Mouse (Mus musculus) right cerebral cortex, postnatal 36 days (tissue): ENCODE results near the gene Shoc2.

Source experiments
- DNase-seq, 2 experiments: peaks; one replicate each; pipeline ENCODE4 v3.0.0; 2022; ENCODE audit warnings: low spot score in 2 of 2, mixed read lengths in 1 of 2

Gene Shoc2

DNA sequence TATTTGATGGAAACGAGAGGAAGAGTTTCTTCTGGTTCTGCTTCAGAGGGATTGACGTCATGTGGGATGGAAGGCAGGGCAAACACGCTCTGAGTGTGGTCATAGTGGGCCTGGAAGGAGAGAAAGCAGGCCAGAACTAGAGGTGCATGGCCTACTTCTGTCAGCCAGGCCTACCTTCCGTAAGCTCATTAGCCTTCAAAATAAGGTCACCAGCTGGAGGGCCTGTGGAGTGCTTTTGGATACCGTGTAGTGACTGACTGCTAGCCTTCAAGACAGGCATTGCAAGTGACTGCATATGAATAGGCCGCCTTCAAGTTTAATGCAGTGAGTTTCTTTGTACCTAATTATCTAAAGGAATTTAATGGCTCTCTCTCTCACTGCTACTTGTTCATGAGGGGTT lies 91.0 kb downstream of the Shoc2 start:
- DNase-seq = no peak

GRCm38 (mm10) chr19:54039441-54039840 lies 95.3 kb downstream of the Shoc2 start:
- DNase-seq = no peak

DNA sequence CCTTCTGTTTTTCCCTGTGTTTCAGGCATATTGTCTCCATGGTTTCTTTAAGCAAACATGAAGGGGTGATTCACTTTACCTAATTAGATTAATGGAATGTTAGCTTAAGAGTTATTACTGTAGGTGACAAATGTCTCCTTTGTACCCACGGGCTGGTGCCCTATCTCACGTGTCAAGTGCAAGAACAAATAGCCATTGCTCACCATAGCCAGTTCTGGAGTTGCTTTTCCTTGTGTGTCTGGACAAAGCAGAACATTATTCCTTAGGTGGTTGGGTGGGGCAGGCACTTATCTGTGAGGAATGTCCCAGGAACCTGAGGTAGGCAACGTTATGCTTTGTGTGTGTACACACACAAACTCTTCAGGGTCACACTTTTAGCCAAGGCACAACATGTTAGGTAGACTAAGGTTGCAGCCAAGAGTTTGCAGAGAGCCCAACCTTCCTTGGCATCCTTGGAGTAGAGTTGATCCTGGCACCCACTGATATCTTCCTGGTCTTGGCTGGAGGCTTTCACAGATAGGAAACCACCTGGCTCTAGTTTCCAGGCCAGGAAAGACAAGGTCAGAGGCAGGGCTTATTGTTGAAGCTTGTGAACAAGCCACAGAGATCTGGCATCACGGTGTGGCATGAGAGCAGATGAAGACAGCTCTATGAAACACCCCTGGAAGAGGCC lies 96.4 kb downstream of the Shoc2 start:
- no peak for DNase-seq

DNA sequence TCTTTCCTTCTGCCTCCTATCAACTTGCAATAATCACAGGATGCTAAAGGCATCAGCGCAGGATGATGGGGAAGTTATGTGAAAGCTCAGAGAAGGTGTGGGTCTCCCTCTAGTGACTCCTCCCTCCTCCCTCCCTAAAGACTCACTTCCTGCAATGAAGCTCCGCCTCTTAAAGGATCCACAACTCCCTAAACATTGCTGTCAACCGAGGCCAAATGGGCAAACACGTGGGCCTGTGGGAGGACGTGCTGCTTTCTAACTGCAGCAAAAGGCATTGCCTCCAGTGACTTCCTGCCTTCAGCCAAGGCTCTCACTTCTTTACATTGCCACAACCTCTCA lies 96.9 kb downstream of the Shoc2 start:
- no peak for DNase-seq

- DNase-seq = no peak
These were observed 99.7 kb downstream of the Shoc2 start, which contains the start of gene Adra2a for GRCm38 (mm10) chr19:54043851-54044250. TSS of gene Adra2a (plus strand) at chr19:54044151.

DNA sequence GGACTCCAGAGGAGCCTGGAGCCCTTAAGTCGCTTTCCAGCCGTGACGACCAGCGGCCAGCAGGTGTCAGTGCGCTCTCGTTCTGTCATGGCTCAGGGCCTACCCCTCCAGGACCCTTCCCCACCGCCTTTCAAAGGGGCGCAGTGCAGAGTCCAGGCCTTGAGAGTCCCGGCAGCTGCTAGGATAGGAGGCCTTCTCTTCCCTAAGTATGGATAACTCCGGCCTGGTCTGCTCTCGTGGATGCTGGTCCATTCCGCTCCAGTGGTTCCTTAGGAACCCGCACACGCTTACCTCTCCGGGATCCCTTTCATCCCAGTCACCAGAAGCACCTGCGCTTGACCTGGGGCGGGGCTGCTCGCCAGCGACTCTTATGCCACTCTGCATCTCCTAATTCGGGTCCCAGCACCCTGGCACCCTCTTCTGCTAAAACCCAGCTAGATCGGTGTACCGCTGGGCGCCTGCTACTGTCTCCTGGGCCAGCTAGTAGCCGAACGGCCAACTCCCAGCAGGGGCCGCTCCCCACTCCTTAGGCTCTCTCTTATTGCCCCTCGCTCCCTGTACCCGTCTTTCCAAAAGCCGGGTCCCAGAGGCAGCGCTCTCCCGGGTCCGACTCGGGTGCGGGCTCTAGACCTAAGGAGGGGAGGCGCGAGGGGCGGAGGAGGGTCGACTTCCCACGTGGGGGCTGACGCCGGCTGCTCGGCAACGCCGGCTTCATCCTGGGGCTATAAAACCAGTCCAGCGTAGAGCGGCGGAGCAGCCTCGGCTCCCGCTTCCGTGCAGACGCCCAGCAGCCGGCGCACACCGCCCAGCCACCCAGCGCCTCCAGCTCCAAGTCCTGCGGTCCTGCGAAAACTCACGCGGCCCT lies 100.6 kb downstream of the Shoc2 start:
- DNase-seq = peak; percentile 66 to 72

DNA sequence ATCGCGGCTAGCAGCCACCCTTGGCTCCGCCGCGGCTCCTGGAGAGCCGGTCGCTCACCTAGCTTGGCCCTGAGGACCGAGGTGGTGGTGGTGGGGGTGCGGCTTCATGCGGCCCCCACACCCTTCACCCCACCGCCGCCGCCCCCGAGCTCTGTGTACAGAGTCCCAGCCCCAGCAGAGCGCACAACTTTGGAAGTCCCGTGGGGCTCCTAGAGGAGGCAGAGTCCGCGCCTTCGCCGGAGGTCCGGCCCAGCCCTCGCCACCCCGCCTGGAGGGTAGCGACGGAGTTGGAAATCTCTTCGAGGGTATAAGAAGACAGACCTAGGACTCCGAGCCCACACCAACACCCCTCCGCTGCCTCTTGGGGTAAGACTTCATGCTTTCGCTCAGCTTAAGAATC lies 101.3 kb downstream of the Shoc2 start:
- no peak for DNase-seq

GRCm38 (mm10) chr19:54045931-54046683 lies 102.0 kb downstream of the Shoc2 start:
- DNase-seq = no peak

- no peak for DNase-seq
These were observed 102.6 kb downstream of the Shoc2 start for GRCm38 (mm10) chr19:54046684-54047070.

DNA sequence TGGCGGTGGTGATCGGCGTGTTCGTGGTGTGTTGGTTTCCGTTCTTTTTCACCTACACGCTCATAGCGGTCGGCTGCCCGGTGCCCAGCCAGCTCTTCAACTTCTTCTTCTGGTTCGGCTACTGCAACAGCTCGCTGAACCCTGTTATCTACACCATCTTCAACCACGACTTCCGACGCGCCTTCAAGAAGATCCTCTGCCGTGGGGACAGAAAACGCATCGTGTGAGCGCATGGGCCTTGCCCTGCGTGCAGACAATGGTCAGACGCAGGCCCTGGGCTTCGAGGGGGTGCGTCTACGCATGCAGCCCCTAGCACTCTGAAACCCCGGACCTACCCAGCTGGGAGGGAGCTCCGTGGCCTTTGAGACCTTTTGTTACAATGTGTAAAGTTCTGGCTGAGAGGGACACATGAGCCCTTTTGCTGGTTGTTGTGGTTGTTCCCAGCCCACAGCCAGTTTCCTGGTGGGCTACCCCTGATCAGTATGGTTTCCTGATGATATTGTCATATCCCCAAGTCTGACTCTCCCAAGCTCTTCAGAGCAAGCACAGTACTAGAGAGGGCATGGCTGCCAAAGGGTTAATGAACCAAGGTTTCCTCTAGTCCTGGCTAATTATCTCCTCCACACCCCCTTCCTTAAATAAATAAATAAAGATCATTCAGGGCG lies 103.4 kb downstream of the Shoc2 start:
- no peak for DNase-seq

DNA sequence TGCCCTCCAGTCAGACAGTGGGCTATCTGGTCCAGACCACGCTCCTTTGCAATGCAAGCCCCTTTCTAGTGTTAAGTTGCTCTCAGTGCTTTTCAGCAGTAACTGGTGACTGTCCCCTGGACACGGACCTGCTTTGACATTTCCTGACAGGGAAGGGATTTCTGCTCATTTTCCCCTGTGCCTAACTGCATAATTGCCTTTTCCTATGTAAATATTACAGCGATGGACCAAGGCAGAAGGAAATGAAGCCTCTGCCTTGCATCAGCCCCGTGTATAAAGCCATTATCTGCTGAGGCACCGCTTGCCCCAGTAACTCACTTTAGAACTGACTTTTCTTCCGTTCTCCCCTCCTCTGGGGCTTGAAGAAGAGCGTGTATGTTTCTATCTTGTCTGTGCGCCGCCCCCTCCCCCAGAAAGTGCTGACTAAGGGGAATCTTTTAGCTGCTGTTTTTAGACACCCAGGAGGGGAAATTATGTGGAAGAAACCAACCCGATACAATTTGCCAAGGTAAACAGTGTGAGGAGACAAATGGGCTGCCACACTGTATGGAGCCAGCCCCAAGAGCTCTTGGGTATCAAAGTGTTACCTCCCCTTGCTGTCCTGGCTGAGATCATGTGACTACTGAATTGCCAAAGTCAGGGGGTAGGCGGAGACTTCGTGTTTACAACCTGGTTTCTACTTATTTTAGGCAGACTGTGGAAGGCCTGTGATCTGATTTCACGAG lies 104.2 kb downstream of the Shoc2 start:
- no peak for DNase-seq

DNA sequence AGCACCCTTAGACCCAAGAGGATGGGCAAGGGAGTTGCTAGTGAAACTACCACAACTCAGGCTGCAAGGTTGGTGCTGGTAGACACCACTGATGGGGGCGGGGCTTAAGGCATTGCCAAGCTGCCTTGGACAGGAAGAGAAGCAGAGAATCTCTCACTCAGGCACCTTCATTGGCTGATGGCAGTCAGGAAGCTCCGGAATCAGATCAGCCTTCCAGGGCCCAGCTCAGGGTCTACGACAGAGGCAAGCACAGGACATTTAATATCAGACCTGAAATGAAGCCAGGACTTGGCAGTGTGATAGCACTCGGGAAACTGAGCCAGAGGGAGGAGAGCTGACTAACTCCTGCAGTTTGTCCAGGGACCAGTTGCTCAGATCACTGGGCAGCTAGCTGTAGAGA lies 107.5 kb downstream of the Shoc2 start:
- no peak for DNase-seq

DNA sequence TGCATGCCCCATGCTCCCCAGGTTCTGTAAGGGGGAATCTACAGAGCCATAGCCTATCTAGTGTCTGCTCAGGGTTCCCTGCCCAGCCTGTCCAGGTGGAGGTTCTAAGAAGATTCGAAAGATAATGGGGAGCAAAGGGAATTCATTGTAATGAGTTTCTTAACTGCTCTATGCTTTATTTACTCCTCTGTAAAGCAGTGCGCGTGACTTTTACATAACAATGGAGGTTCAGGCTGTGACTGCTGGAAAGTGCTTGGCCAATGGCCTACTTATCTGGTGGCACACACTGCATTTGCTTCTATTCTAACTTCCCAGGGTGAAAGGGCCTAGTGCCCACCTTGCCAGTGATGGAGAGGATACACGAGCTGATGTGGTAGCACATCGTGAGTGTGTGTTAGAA lies 111.7 kb downstream of the Shoc2 start:
- no peak for DNase-seq

GRCm38 (mm10) chr19:54068447-54068846 lies 124.3 kb downstream of the Shoc2 start:
- no peak for DNase-seq

GRCm38 (mm10) chr19:54070521-54070920 lies 126.4 kb downstream of the Shoc2 start:
- DNase-seq = no peak

DNA sequence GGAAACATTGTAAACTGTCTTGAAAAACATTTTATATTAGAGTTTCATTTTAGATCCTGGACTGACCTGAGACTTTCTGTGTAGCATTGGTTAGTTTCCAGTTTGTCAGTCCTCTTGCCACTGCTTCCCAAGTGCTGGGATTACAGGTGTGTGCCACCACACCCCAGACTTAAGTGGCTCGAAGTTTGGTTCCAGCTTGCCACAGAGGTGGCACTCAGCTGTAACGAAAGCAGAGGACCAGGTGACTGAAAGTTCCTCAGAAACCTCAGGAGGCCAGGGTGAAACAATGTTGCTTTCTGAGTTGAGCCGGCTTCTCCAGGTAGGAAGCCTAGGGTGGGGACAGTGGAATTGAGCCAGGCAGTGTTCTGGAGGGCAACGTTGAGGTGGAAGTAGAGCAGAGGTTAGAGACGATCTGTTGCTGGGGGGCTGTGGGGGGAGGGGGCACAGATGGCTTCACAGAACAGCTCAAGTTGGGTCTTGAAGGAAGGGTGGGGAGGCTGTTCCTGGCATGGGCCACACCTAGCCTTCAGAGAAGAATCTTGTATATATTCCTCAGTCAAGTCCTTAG lies 128.2 kb downstream of the Shoc2 start:
- no peak for DNase-seq

GRCm38 (mm10) chr19:54076362-54077349 lies 132.6 kb downstream of the Shoc2 start:
- no peak for DNase-seq

DNA sequence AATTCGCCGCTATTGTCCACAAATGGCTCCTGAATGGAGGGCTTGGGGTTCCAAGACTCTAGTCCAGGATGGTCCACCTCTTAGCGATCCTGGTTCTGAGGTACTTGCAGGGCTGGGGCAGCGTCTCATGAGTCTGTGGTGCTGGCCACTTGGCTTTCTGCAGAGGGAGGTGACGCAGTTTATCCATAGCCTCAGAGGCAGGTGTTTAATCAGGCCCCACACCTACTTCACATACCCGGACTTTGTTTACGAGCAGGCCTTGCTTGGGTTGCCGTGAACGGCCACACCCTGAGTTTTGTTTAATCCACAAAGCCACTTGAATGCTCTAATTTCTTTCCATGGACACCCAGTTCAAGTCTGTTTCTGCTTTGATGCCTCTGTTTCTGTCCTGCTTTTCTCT lies 137.2 kb downstream of the Shoc2 start:
- DNase-seq = no peak

- DNase-seq = no peak
These were observed 137.6 kb downstream of the Shoc2 start for GRCm38 (mm10) chr19:54081716-54082165.
